ENCODE assay signal across 8 mouse cellular contexts in genomic region chr2:119872371-119873104, GRCm38 (mm10). TPM values are rescaled to one million over a fixed set of nuclear protein-coding genes. Genes with fewer than 3 reads are reported as not detected.
DNase-seq lines count a peak whose midpoint lies in the region; ATAC-seq and TF ChIP-seq lines count a peak whose summit lies in the region.

No protein-coding gene starts in this region.

- under 1% methylated on average over 73 of the region's 73 CpGs for WGBS in embryonic facial prominence, embryonic 10.5 days
- under 1% methylated on average over 72 of the region's 73 CpGs for WGBS in intestine, postnatal 0 days
- under 1% methylated on average over 73 of the region's 73 CpGs for WGBS in limb, embryonic 10.5 days
- under 1% methylated on average over 73 of the region's 73 CpGs for WGBS in midbrain, embryonic 11.5 days

- peak overlapping the region; percentile 55 for H3K9ac ChIP-seq in intestine, postnatal 0 days (ENCODE audit: low read depth, low read length)
- H3K9ac ChIP-seq in midbrain, embryonic 11.5 days (ENCODE audit: low read length) = peak overlapping the region; percentile 61

- no peaks in the 10 kb centered on the region for H3K36me3 ChIP-seq in embryonic facial prominence, embryonic 10.5 days (replicated peaks)
- H3K36me3 ChIP-seq in intestine, postnatal 0 days (ENCODE audit: control insufficient read depth, insufficient read depth) = no peaks in the 10 kb centered on the region
- H3K36me3 ChIP-seq in limb, embryonic 10.5 days = no peaks in the 10 kb centered on the region
- H3K36me3 ChIP-seq in midbrain, embryonic 11.5 days (ENCODE audit: control insufficient read depth, insufficient read depth, low read length) = no peaks in the 10 kb centered on the region

- peak; percentile 65 for ATAC-seq in granulocyte monocyte progenitor cell, adult 5-6 weeks (replicated peaks; ENCODE audit: poor library complexity, severe bottlenecking)
- ATAC-seq in intestine, postnatal 0 days = peak; percentile 72
- ATAC-seq in midbrain, embryonic 11.5 days (ENCODE audit: low FRiP score) = peak; percentile 91

- peaks cover 14% of the 10 kb centered on the region for H3K4me1 ChIP-seq in embryonic facial prominence, embryonic 10.5 days
- H3K4me1 ChIP-seq in intestine, postnatal 0 days (replicated peaks; ENCODE audit: control insufficient read depth, insufficient read depth, low read length) = peaks cover 10% of the 10 kb centered on the region; the same call in 1 of the 2 replicates
- H3K4me1 ChIP-seq in limb, embryonic 10.5 days = peaks cover 13% of the 10 kb centered on the region
- H3K4me1 ChIP-seq in midbrain, embryonic 11.5 days (ENCODE audit: control insufficient read depth, insufficient read depth, low read length) = peaks cover 9% of the 10 kb centered on the region; the same call in 1 of the 2 replicates

- peak; percentile 79 for DNase-seq in adrenal gland, postnatal 36 days
- peak; percentile 85 for DNase-seq in embryonic facial prominence, embryonic 10.5 days (ENCODE audit: low spot score)
- peak; percentile 86 for DNase-seq in limb, embryonic 10.5 days (ENCODE audit: low spot score)
- DNase-seq in midbrain, embryonic 11.5 days (ENCODE audit: low spot score, missing footprints) = peak; percentile 97
- DNase-seq in skeletal muscle tissue, adult 2 months (ENCODE audit: low read depth, low spot score) = peak; percentile 45
- DNase-seq in yolk sac, embryonic 10.5 days (ENCODE audit: low spot score) = peak; percentile 76

- peak overlapping the region; percentile 69 for H3K4me3 ChIP-seq in embryonic facial prominence, embryonic 10.5 days
- H3K4me3 ChIP-seq in intestine, postnatal 0 days (ENCODE audit: low read depth, low read length) = peak overlapping the region; percentile 47
- H3K4me3 ChIP-seq in limb, embryonic 10.5 days = peak overlapping the region; percentile 62
- H3K4me3 ChIP-seq in midbrain, embryonic 11.5 days (ENCODE audit: low read depth, low read length) = peak overlapping the region; percentile 51

- H3K9me3 ChIP-seq in embryonic facial prominence, embryonic 10.5 days = no peaks in the 10 kb centered on the region
- no peaks in the 10 kb centered on the region for H3K9me3 ChIP-seq in intestine, postnatal 0 days (ENCODE audit: control insufficient read depth)
- no peaks in the 10 kb centered on the region for H3K9me3 ChIP-seq in limb, embryonic 10.5 days (replicated peaks)
- H3K9me3 ChIP-seq in midbrain, embryonic 11.5 days (ENCODE audit: control insufficient read depth, low read length) = no peaks in the 10 kb centered on the region

- H3K27me3 ChIP-seq in embryonic facial prominence, embryonic 10.5 days (replicated peaks; ENCODE audit: low read depth, poor library complexity, severe bottlenecking) = peaks cover 20% of the 10 kb centered on the region
- H3K27me3 ChIP-seq in intestine, postnatal 0 days (replicated peaks; ENCODE audit: control insufficient read depth, insufficient read depth, low read length) = 0 out of 2 replicates have a peak, but pooled peaks cover 4% of the 10 kb centered on the region
- peaks cover 11% of the 10 kb centered on the region; the same call in 1 of the 2 replicates for H3K27me3 ChIP-seq in limb, embryonic 10.5 days (ENCODE audit: low read depth, poor library complexity, severe bottlenecking)
- H3K27me3 ChIP-seq in midbrain, embryonic 11.5 days (ENCODE audit: control insufficient read depth, insufficient read depth, low read length) = no peaks in the 10 kb centered on the region; the same call in none of the 2 replicates

- TF ChIP-seq CTCF in intestine, postnatal 0 days (IDR thresholded peaks at IDR 0.05; ENCODE audit: low read depth) = no peak

- peak overlapping the region; percentile 90 for H3K4me2 ChIP-seq in intestine, postnatal 0 days (replicated peaks; ENCODE audit: low read depth)
- H3K4me2 ChIP-seq in midbrain, embryonic 11.5 days = peak overlapping the region; percentile 89

- peak overlapping the region; percentile 87 for H3K27ac ChIP-seq in embryonic facial prominence, embryonic 10.5 days (replicated peaks)
- peak overlapping the region; percentile 50 for H3K27ac ChIP-seq in intestine, postnatal 0 days (ENCODE audit: low read depth, low read length)
- peak overlapping the region; percentile 92 for H3K27ac ChIP-seq in limb, embryonic 10.5 days
- no peak overlapping the region for H3K27ac ChIP-seq in midbrain, embryonic 11.5 days (ENCODE audit: low read depth, low read length)

RNA-seq across cellular contexts. Expression of gene Mga, which starts 24.5 kb away (rescaled TPM):
- total RNA-seq in adrenal gland, postnatal 36 days (2021) = 10 to 100 TPM; 46.7 to 47.5 TPM
- 31.3 and 32.3 TPM in 2 replicates for polyA plus RNA-seq in embryonic facial prominence, embryonic 10.5 days (2016; fragmentation: Nextera tagmentation; extraction: Ambion mirVana)
- total RNA-seq in granulocyte monocyte progenitor cell, adult 5-6 weeks (2014; fragmentation: Nextera tagmentation) = 71.3 and 81.4 TPM in 2 replicates
- total RNA-seq in granulocyte monocyte progenitor cell, adult 5-6 weeks (2017) = 61.2 and 71.1 TPM in 2 replicates
- 8.9 and 11.2 TPM in 2 replicates for polyA plus RNA-seq in intestine, postnatal 0 days (2015; fragmentation: Nextera tagmentation; extraction: Ambion mirVana)
- polyA plus RNA-seq in limb, embryonic 10.5 days (2016; fragmentation: Nextera tagmentation; extraction: Ambion mirVana) = 27.5 and 28.0 TPM in 2 replicates
- polyA plus RNA-seq in midbrain, embryonic 11.5 days (2014; fragmentation: Nextera tagmentation; extraction: Ambion mirVana) = 32.1 and 32.9 TPM in 2 replicates

Comparison
In these comparisons a context has a peak if more than half of its experiments do, and no peak if none do; other contexts are left out.
1. DNase-seq: peak in every context shown above with its lines; median percentile 97 in midbrain, embryonic 11.5 days; 86 in limb, embryonic 10.5 days; 85 in embryonic facial prominence, embryonic 10.5 days; 79 in adrenal gland, postnatal 36 days; 76 in yolk sac, embryonic 10.5 days; 45 in skeletal muscle tissue, adult 2 months.